Mouse (Mus musculus) limb, embryonic 11.5 days (tissue): ENCODE results near the gene Herpud2. TPM values are rescaled to one million over a fixed set of nuclear protein-coding genes. Genes with fewer than 3 reads are reported as not detected.
"Not testable (repeated sequence)": the region's sequence is repeated elsewhere in the genome, so short reads cannot be mapped to it uniquely, and the experiment has no call there.

Experiments
- ATAC-seq: fragments of 200-750 bp; cut with Nextera tagmentation; 2 replicates; pipeline ENCODE4 v1.8.0; 2017; ENCODE audit warnings: low read depth; ENCODE audit not compliant: insufficient number of reproducible peaks, low FRiP score, low TSS enrichment
- DNase-seq: peaks from one replicate; pipeline ENCODE4 v3.0.0-alpha.2; 2015; ENCODE audit warnings: low spot score
- H3K27ac ChIP-seq: fragments of 300-500 bp; sonication (generic); replicated peaks from 2 replicates; pipeline ENCODE4 v1.5.1; 2014; ENCODE audit warnings: low read depth, mild to moderate bottlenecking, low read length
- H3K27me3 ChIP-seq: fragments of 300-500 bp; sonication (generic); 2 replicates; pipeline ENCODE4 v1.6.1; 2014; ENCODE audit warnings: mild to moderate bottlenecking, low read length, mixed read lengths; ENCODE audit not compliant: control insufficient read depth, insufficient read depth
- H3K36me3 ChIP-seq: fragments of 300-500 bp; sonication (generic); 2 replicates; pipeline ENCODE4 v1.6.1; 2014; ENCODE audit warnings: mild to moderate bottlenecking, low read length, moderate library complexity, mixed read lengths; ENCODE audit not compliant: control insufficient read depth, insufficient read depth
- H3K4me1 ChIP-seq: fragments of 300-500 bp; sonication (generic); 2 replicates; pipeline ENCODE4 v1.6.1; 2014; ENCODE audit warnings: low read length, mixed read lengths; ENCODE audit not compliant: control insufficient read depth, insufficient read depth
- H3K4me2 ChIP-seq: fragments of 300-500 bp; sonication (generic); 2 replicates; pipeline ENCODE4 v1.6.1; 2014; ENCODE audit warnings: low read depth, mild to moderate bottlenecking, moderate library complexity; ENCODE audit not compliant: severe bottlenecking
- H3K4me3 ChIP-seq: fragments of 300-500 bp; sonication (generic); 2 replicates; pipeline ENCODE4 v1.5.1; 2014; ENCODE audit warnings: low read depth, low read length
- H3K9ac ChIP-seq: fragments of 300-500 bp; sonication (generic); 2 replicates; pipeline ENCODE4 v1.6.1; 2014; ENCODE audit warnings: mild to moderate bottlenecking, low read length
- H3K9me3 ChIP-seq: fragments of 300-500 bp; sonication (generic); 2 replicates; pipeline ENCODE4 v1.6.1; 2016; ENCODE audit warnings: low read length; ENCODE audit not compliant: control insufficient read depth
- WGBS: fragments of 180-500 bp; shearing (Covaris S2); extraction: QIAGEN DNeasy Blood & Tissue Kit; methylation state at CpG from one replicate; pipeline ENCODE4 v1.1.7; 2014; 5-methylcytosine and 5-hydroxymethylcytosine counted together
- polyA plus RNA-seq: library from polyadenylated mRNA; unstranded; fragments of >200 nt; fragmentation: Nextera tagmentation; extraction: Ambion mirVana; gene quantifications from 2 replicates; pipeline ENCODE4 v1.2.1, GENCODE M21; 2014

The Herpud2 gene
- polyA plus RNA-seq, 1 experiment from 2014 or later: 23.7 TPM

- H3K4me3 ChIP-seq: no peak overlapping the region
- ATAC-seq: no peak
- H3K4me2 ChIP-seq: no peak overlapping the region
- no peaks in the 10 kb centered on the region for H3K36me3 ChIP-seq
- H3K4me1 ChIP-seq: no peaks in the 10 kb centered on the region
- H3K27ac ChIP-seq: no peak overlapping the region
- DNase-seq: no peak
- H3K27me3 ChIP-seq: no peaks in the 10 kb centered on the region
- no peak overlapping the region for H3K9ac ChIP-seq
- 91% methylated on average over 3 of the region's 3 CpGs for WGBS
- H3K9me3 ChIP-seq: no peaks in the 10 kb centered on the region
These were observed 9.6 kb downstream of the Herpud2 start for GRCm38 (mm10) chr9:25142041-25142440.

- Histone ChIP-seq H3K36me3 (no peaks in the 10 kb centered on the region), H3K27ac (no peak overlapping the region), H3K27me3 (no peaks in the 10 kb centered on the region), H3K4me3 (no peak overlapping the region), H3K9ac (no peak overlapping the region), H3K4me2 (no peak overlapping the region), H3K4me1 (no peaks in the 10 kb centered on the region), H3K9me3 (no peaks in the 10 kb centered on the region)
- WGBS: 77% methylated on average over 1 of the region's 1 CpGs
- no peak for DNase-seq
- ATAC-seq: no peak
These were observed 11.3 kb downstream of the Herpud2 start for GRCm38 (mm10) chr9:25140330-25140729.

DNA sequence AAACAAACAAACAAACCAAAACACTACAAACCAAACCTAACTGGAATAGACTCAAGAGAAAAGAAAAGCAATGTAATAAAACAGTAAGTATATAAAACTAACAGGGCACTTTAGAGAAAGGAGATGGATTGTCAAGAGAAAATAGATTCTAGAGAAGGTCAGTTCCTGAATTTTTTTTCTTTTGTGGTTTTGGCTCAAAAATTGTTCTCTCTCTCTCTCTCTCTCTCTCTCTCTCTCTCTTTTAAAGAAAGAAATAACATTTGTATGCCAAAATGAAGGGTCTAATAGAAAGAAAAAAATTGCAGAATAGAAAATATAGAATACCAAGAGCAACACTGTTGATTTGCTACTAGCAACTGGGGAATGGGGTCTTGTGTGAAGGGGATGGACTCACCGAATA, 12.7 kb downstream of the Herpud2 start:
- 94% methylated on average over 1 of the region's 1 CpGs for WGBS
- DNase-seq (no peak), ATAC-seq (no peak)
- no peak overlapping the region for H3K27ac ChIP-seq
- no peak overlapping the region for H3K9ac ChIP-seq
- H3K9me3 ChIP-seq: no peaks in the 10 kb centered on the region
- H3K4me2 ChIP-seq: no peak overlapping the region
- no peaks in the 10 kb centered on the region for H3K27me3 ChIP-seq
- H3K36me3 ChIP-seq: no peaks in the 10 kb centered on the region
- no peaks in the 10 kb centered on the region for H3K4me1 ChIP-seq
- no peak overlapping the region for H3K4me3 ChIP-seq

GRCm38 (mm10) chr9:25132920-25133319, 18.7 kb downstream of the Herpud2 start:
- WGBS: 78% methylated on average over 4 of the region's 4 CpGs
- H3K27me3 ChIP-seq: no peaks in the 10 kb centered on the region

GRCm38 (mm10) chr9:25132253-25132652, 19.4 kb downstream of the Herpud2 start:
- H3K9ac ChIP-seq: no peak overlapping the region
- no peaks in the 10 kb centered on the region for H3K4me1 ChIP-seq
- ATAC-seq (no peak), DNase-seq (no peak)
- no peak overlapping the region for H3K27ac ChIP-seq
- H3K27me3 ChIP-seq: no peaks in the 10 kb centered on the region
- H3K36me3 ChIP-seq: no peaks in the 10 kb centered on the region
- no peak overlapping the region for H3K4me3 ChIP-seq
- H3K4me2 ChIP-seq: no peak overlapping the region
- no peaks in the 10 kb centered on the region for H3K9me3 ChIP-seq

More at GRCm38 (mm10) chr9:25132920-25133319, 18.7 kb downstream of the Herpud2 start:
- no peak overlapping the region for H3K4me3 ChIP-seq
- no peaks in the 10 kb centered on the region for H3K9me3 ChIP-seq
- no peak overlapping the region for H3K9ac ChIP-seq
- no peak for DNase-seq
- H3K36me3 ChIP-seq: no peaks in the 10 kb centered on the region
- ATAC-seq: no peak
- no peak overlapping the region for H3K4me2 ChIP-seq
- H3K27ac ChIP-seq: no peak overlapping the region
- H3K4me1 ChIP-seq: no peaks in the 10 kb centered on the region

GRCm38 (mm10) chr9:25124048-25124447, 27.6 kb downstream of the Herpud2 start:
- H3K27me3 ChIP-seq: no peaks in the 10 kb centered on the region
- no peak overlapping the region for H3K27ac ChIP-seq
- WGBS: 59% methylated on average over 2 of the region's 2 CpGs
- DNase-seq: no peak
- H3K9me3 ChIP-seq: no peaks in the 10 kb centered on the region
- no peak overlapping the region for H3K4me2 ChIP-seq
- H3K9ac ChIP-seq: no peak overlapping the region
- no peak for ATAC-seq
- H3K4me1 ChIP-seq: no peaks in the 10 kb centered on the region
- H3K4me3 ChIP-seq: no peak overlapping the region
- 0 out of 2 replicates have a peak, but pooled peaks cover 2% of the 10 kb centered on the region for H3K36me3 ChIP-seq

DNA sequence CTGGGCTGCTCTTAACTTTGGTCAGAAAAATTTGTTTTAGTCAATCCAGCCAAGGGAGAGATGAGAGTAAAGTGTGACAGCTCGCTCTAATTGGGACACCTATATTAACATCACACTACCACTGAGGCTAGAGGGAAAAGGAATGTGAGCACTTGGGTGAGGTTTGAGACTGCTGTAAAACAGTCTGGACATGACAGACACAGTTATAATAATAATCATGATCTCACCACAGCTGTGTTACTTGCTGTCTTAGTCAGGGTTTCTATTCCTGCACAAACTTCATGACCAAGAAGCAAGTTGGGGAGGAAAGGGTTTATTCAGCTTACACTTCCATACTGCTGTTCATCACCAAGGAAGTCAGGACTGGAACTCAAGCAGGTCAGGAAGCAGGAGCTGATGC, 28.0 kb downstream of the Herpud2 start:
- not testable (repeated sequence) for H3K9ac ChIP-seq, DNase-seq, H3K36me3 ChIP-seq, H3K27ac ChIP-seq, H3K9me3 ChIP-seq, H3K27me3 ChIP-seq, ATAC-seq, H3K4me1 ChIP-seq, H3K4me3 ChIP-seq, H3K4me2 ChIP-seq
- 90% methylated on average over 1 of the region's 1 CpGs for WGBS

DNA sequence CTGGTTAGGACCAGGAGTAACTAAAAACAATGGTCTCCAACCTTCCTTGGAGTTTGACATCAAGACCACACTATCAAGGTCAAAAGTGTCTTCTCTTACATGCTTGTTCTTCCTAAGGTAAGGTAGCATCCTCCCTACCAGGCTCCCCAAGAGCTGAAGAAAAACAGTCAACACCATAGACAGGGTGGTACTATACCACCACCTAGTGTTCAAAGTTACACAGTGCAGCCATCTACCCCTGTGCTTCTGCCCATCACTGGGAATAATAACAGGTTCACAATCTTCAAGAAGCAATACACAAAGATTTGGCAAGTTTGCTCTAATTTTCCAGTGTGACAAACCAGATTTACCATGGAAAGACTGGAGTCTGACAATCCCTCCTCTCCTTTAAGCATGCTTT, 47.0 kb downstream of the Herpud2 start:
- no peaks in the 10 kb centered on the region for H3K27me3 ChIP-seq
- no peak overlapping the region for H3K27ac ChIP-seq
- peaks cover 3% of the 10 kb centered on the region; the same call in 1 of the 2 replicates for H3K9me3 ChIP-seq
- H3K4me3 ChIP-seq: no peak overlapping the region
- no peak overlapping the region for H3K9ac ChIP-seq
- H3K4me2 ChIP-seq: no peak overlapping the region
- no peaks in the 10 kb centered on the region for H3K4me1 ChIP-seq
- DNase-seq: peak; percentile 54
- no peak for ATAC-seq
- H3K36me3 ChIP-seq: 0 out of 2 replicates have a peak, but pooled peaks cover 3% of the 10 kb centered on the region

DNA sequence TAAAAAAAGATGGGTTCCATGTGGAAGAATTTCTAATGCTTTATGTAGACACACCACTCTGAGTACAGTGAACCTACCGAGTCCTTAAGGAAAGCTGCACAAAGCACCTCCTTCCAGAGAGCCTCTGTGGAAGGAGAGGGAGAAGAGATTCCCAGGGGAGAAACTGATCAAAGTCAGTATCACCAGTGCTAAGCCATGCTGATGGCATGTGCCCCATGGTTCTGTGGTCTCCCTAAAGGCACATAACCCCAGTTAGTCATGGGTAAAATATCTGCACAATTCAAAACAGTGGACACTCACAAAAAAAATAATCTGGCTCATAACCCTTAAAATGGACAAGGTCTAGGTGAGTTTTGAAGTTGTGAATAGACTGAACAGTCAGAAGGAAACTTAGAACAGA, 48.7 kb downstream of the Herpud2 start:
- no peak overlapping the region for H3K4me2 ChIP-seq
- no peaks in the 10 kb centered on the region for H3K27me3 ChIP-seq
- H3K4me1 ChIP-seq: no peaks in the 10 kb centered on the region
- H3K4me3 ChIP-seq: no peak overlapping the region
- no peaks in the 10 kb centered on the region for H3K36me3 ChIP-seq
- ATAC-seq (no peak), DNase-seq (no peak)
- H3K9me3 ChIP-seq: peaks cover 3% of the 10 kb centered on the region; the same call in 1 of the 2 replicates
- H3K27ac ChIP-seq: no peak overlapping the region
- WGBS: 100% methylated on average over 1 of the region's 1 CpGs
- H3K9ac ChIP-seq: no peak overlapping the region
